Mouse (Mus musculus) layer of hippocampus, adult 9-11 months (tissue): ENCODE data around the gene Cacna1d.

Experiments used
- DNase-seq: peaks from one replicate; pipeline ENCODE4 v3.0.0; 2022

Gene Cacna1d

GRCm38 (mm10) chr14:30066752-30067151 lies 424.5 kb downstream of the Cacna1d start:
- DNase-seq, result no peak

- DNase-seq, result no peak
These were observed 426.4 kb downstream of the Cacna1d start for GRCm38 (mm10) chr14:30064864-30065263.

GRCm38 (mm10) chr14:30056031-30056766 lies 435.1 kb downstream of the Cacna1d start:
- peak; percentile 31 for DNase-seq

- DNase-seq, result no peak
These were observed 436.3 kb downstream of the Cacna1d start for GRCm38 (mm10) chr14:30054922-30055321.

GRCm38 (mm10) chr14:30050280-30050679 lies 441.0 kb downstream of the Cacna1d start:
- no peak for DNase-seq

GRCm38 (mm10) chr14:30048049-30048448 lies 443.2 kb downstream of the Cacna1d start:
- no peak for DNase-seq

GRCm38 (mm10) chr14:30046976-30047375 lies 444.3 kb downstream of the Cacna1d start:
- no peak for DNase-seq

GRCm38 (mm10) chr14:30045704-30046220 lies 445.5 kb downstream of the Cacna1d start:
- DNase-seq, result no peak

- no peak for DNase-seq
These were observed 446.0 kb downstream of the Cacna1d start for GRCm38 (mm10) chr14:30045239-30045638.

GRCm38 (mm10) chr14:30043356-30043940 lies 447.8 kb downstream of the Cacna1d start:
- DNase-seq, result no peak

- no peak for DNase-seq
These were observed 449.4 kb downstream of the Cacna1d start for GRCm38 (mm10) chr14:30041836-30042235.

- no peak for DNase-seq
These were observed 451.8 kb downstream of the Cacna1d start for GRCm38 (mm10) chr14:30039413-30039812.

GRCm38 (mm10) chr14:30038431-30038830 lies 452.8 kb downstream of the Cacna1d start:
- peak; percentile 55 for DNase-seq

GRCm38 (mm10) chr14:30033405-30033804 lies 457.9 kb downstream of the Cacna1d start:
- no peak for DNase-seq

- no peak for DNase-seq
These were observed 463.9 kb downstream of the Cacna1d start for GRCm38 (mm10) chr14:30027378-30027777.

- DNase-seq, result no peak
These were observed 466.9 kb downstream of the Cacna1d start for GRCm38 (mm10) chr14:30024387-30024786.

- DNase-seq, result no peak
These were observed 468.8 kb downstream of the Cacna1d start for GRCm38 (mm10) chr14:30022471-30022870.

GRCm38 (mm10) chr14:30019792-30020575 lies 471.3 kb downstream of the Cacna1d start:
- DNase-seq, result no peak

- DNase-seq, result no peak
These were observed 471.9 kb downstream of the Cacna1d start for GRCm38 (mm10) chr14:30019375-30019774.

- DNase-seq, result no peak
These were observed 472.4 kb downstream of the Cacna1d start for GRCm38 (mm10) chr14:30018846-30019245.

GRCm38 (mm10) chr14:30018463-30018801 lies 472.8 kb downstream of the Cacna1d start:
- DNase-seq, result no peak

GRCm38 (mm10) chr14:30017794-30018462 lies 473.3 kb downstream of the Cacna1d start:
- no peak for DNase-seq

GRCm38 (mm10) chr14:30016666-30017065 lies 474.6 kb downstream of the Cacna1d start:
- DNase-seq, result no peak
